In the genomic region with DNA sequence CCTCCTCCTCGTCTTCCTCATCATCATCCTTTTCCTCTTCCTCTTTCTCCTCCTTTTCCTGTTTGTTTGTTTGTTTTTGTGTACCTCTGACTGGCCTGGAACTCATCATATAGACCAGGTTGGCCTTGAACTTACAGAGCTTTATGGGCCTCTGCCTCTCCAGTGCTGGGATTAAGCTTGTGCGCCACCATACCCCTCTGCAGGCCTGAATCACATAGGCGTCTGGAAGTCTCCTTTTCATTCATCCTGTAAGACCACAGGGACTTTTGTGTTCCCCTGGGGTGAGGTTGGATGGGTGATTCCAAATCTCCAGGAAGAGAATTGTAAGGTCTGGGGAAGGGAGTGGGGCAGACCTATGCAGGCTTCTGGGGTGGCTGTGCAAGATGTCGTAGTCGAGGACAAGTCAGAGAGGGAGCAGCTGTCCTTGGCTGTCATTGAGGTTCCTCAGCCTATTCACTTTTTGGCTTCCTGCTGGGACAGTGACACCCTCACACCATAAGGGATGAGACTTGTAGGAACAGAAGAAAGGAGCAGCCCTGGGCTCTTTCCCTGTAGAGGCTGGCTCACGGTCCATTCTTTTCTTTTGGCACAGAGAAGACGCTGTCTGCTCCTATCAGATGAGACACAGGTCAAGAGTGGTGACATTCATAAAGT, we compare ENCODE assay signal across 18 mouse cellular contexts. TPM values are rescaled to one million over a fixed set of nuclear protein-coding genes. Genes with fewer than 3 reads are reported as not detected.
DNase-seq lines count a peak whose midpoint lies in the region; ATAC-seq and TF ChIP-seq lines count a peak whose summit lies in the region.
"Had no signal": no experiment of that assay in that cellular context is flagged by ENCODE, and none has a peak within 500 bp of the region (broad histone marks: within the 10 kb centered on the region; RNA-seq: fewer than 3 reads in every experiment).

No protein-coding gene starts in this region.

- no peak overlapping the region for H3K4me2 ChIP-seq in heart, postnatal 0 days (ENCODE audit: low read depth, low read length)
- no peak overlapping the region for H3K4me2 ChIP-seq in stomach, postnatal 0 days (replicated peaks; ENCODE audit: low read depth)
- H3K4me2 ChIP-seq: liver, embryonic 12.5 days had no signal

- H3K36me3 ChIP-seq in heart, postnatal 0 days (replicated peaks; ENCODE audit: control insufficient read depth, insufficient read depth, low read length): no peaks in the 10 kb centered on the region
- H3K36me3 ChIP-seq in stomach, postnatal 0 days (ENCODE audit: control insufficient read depth, insufficient read depth, low read length): no peaks in the 10 kb centered on the region
- H3K36me3 ChIP-seq: liver, embryonic 12.5 days had no signal

- H3K4me3 ChIP-seq in heart, postnatal 0 days (ENCODE audit: low read depth, low read length): no peak overlapping the region
- no peak overlapping the region for H3K4me3 ChIP-seq in stomach, postnatal 0 days (ENCODE audit: low read depth, low read length)
- H3K4me3 ChIP-seq: erythroblast, embryonic 14.5 days; liver, embryonic 12.5 days; megakaryocyte, embryonic 14.5 days had no signal

- H3K4me1 ChIP-seq in heart, postnatal 0 days (ENCODE audit: control insufficient read depth, insufficient read depth): no peaks in the 10 kb centered on the region
- no peaks in the 10 kb centered on the region for H3K4me1 ChIP-seq in stomach, postnatal 0 days (replicated peaks; ENCODE audit: control insufficient read depth, insufficient read depth)
- H3K4me1 ChIP-seq: liver, embryonic 12.5 days had no signal

- no peak for DNase-seq in heart, postnatal 0 days (ENCODE audit: low spot score)
- DNase-seq in heart, adult 18-20 months: no peak
- peak; percentile 61 for DNase-seq in lung, postnatal 10 days
- no peak for DNase-seq in lung, adult 18-20 months
- peak; percentile 13 for DNase-seq in induced T-regulatory cell, adult 2 months (ENCODE audit: low read depth)
- DNase-seq in stomach, postnatal 0 days (ENCODE audit: low spot score): no peak
- no peak for DNase-seq in left cerebral cortex, adult 11 months (ENCODE audit: low spot score)
- no peak for DNase-seq in spleen, postnatal 10 days (ENCODE audit: low spot score in 2 of 2)
- DNase-seq: cerebellum, postnatal 14 days; kidney, postnatal 25 days; left cerebral cortex, postnatal 4 days; right cerebral cortex, adult 18-20 months; spleen, adult 18-20 months had no signal

- peak overlapping the region; percentile 55; the same call in 1 of the 2 replicates for H3K27ac ChIP-seq in heart, postnatal 0 days (ENCODE audit: low read depth)
- H3K27ac ChIP-seq in stomach, postnatal 0 days (replicated peaks): peak overlapping the region; percentile 24; the same call in 1 of the 2 replicates
- H3K27ac ChIP-seq: liver, embryonic 12.5 days had no signal

- TF ChIP-seq EP300 in heart, postnatal 0 days (IDR thresholded peaks at IDR 0.05; ENCODE audit: low read depth): no peak
- no peak for TF ChIP-seq EP300 in stomach, postnatal 0 days (optimal IDR thresholded peaks at IDR 0.05)

- WGBS in heart, postnatal 0 days: 68% methylated on average over 7 of the region's 7 CpGs
- 73% methylated on average over 7 of the region's 7 CpGs for WGBS in stomach, postnatal 0 days

- no peaks in the 10 kb centered on the region for H3K9me3 ChIP-seq in heart, postnatal 0 days (replicated peaks; ENCODE audit: control insufficient read depth, low read length)
- 0 out of 2 replicates have a peak, but pooled peaks cover 3% of the 10 kb centered on the region for H3K9me3 ChIP-seq in stomach, postnatal 0 days (ENCODE audit: control insufficient read depth, low read length)
- H3K9me3 ChIP-seq: liver, embryonic 12.5 days had no signal

- H3K27me3 ChIP-seq in heart, postnatal 0 days (ENCODE audit: control insufficient read depth, insufficient read depth, low read length): peaks cover 22% of the 10 kb centered on the region; the same call in 1 of the 2 replicates
- H3K27me3 ChIP-seq in stomach, postnatal 0 days (ENCODE audit: control insufficient read depth, insufficient read depth, low read length): no peaks in the 10 kb centered on the region

- no peak overlapping the region for H3K9ac ChIP-seq in heart, postnatal 0 days (replicated peaks; ENCODE audit: low read depth, low read length)
- no peak overlapping the region for H3K9ac ChIP-seq in stomach, postnatal 0 days (ENCODE audit: low read length)
- H3K9ac ChIP-seq: liver, embryonic 12.5 days had no signal

- ATAC-seq in heart, postnatal 0 days (ENCODE audit: insufficient read depth, low read depth): peak; percentile 58
- ATAC-seq in stomach, postnatal 0 days (ENCODE audit: low FRiP score, low TSS enrichment): peak; percentile 28
- ATAC-seq: forebrain, embryonic 16.5 days; liver, embryonic 12.5 days had no signal

- TF ChIP-seq CTCF in heart, postnatal 0 days (IDR thresholded peaks at IDR 0.05; ENCODE audit: low read depth): no peak
- no peak for TF ChIP-seq CTCF in stomach, postnatal 0 days (IDR thresholded peaks at IDR 0.05; ENCODE audit: low read depth)

RNA-seq across cellular contexts. Expression of a gene that starts 8.2 kb away (rescaled TPM):
- total RNA-seq in heart, postnatal 0 days (2014; rRNA removed; ENCODE audit: low replicate concordance): 7.8 and 8.1 TPM in 2 replicates
- polyA plus RNA-seq in heart, postnatal 0 days (2015; fragmentation: Nextera tagmentation; extraction: Ambion mirVana): 1.1 and 1.2 TPM in 2 replicates
- total RNA-seq in heart, adult 18-20 months (2021): 1 to 10 TPM; 1.3 to 3.0 TPM
- polyA plus RNA-seq in stomach, postnatal 0 days (2015; fragmentation: Nextera tagmentation; extraction: Ambion mirVana): 1.3 and 1.4 TPM in 2 replicates
- total RNA-seq: hematopoietic stem cell, adult 5-6 weeks had no signal

Comparison
In these comparisons a context has a peak if more than half of its experiments do, and no peak if none do; other contexts are left out.
1. DNase-seq: peak in lung, postnatal 10 days (single experiment) and induced T-regulatory cell, adult 2 months (single experiment); none in heart, postnatal 0 days (single experiment), heart, adult 18-20 months (0 of 2), lung, adult 18-20 months (0 of 2), stomach, postnatal 0 days (single experiment), left cerebral cortex, adult 11 months (single experiment) and spleen, postnatal 10 days (0 of 2).